Mouse (Mus musculus) layer of hippocampus, postnatal 25 days (tissue): ENCODE data around the gene Pramef6. TPM values are rescaled to one million over a fixed set of nuclear protein-coding genes. Genes with fewer than 3 reads are reported as not detected.
"Not testable (repeated sequence)": the region's sequence is repeated elsewhere in the genome, so short reads cannot be mapped to it uniquely, and the experiment has no call there.

Experiments
- DNase-seq, 2 experiments: peaks; one replicate each; pipeline ENCODE4 v3.0.0; 2022; ENCODE audit warnings: mixed read lengths in 2 of 2, low spot score in 1 of 2; ENCODE audit errors: extremely low spot score in 1 of 2
- total RNA-seq, 2 experiments: library from RNA; stranded (reverse); gene quantifications; 2 replicates each; pipeline ENCODE4 v1.2.3; 2021

Pramef6 gene
- not detected for total RNA-seq

- DNase-seq, result not testable (repeated sequence)
Observed at GRCm38 (mm10) chr4:143900280-143900679, at the start of gene Pramef6. Pramef6 (minus strand) TSS chr4:143900380.

- not testable (repeated sequence) for DNase-seq
Observed at GRCm38 (mm10) chr4:143894406-143894805, 5.8 kb downstream of the Pramef6 start.

- not testable (repeated sequence) for DNase-seq
Observed at GRCm38 (mm10) chr4:143882371-143882770, 17.8 kb downstream of the Pramef6 start.

GRCm38 (mm10) chr4:143846197-143846596 is 54.0 kb downstream of the Pramef6 start, which contains the start of gene Gm13103:
Gm13103 (plus strand) TSS chr4:143846497.
- DNase-seq, result not testable (repeated sequence)

Other genes starting within 250 kb of the Pramef6 start
- gene Gm13088, start 243.1 kb downstream of the Pramef6 start, total RNA-seq, result not detected
- not detected for gene Gm13089, start 197.7 kb downstream of the Pramef6 start, total RNA-seq
- gene Gm13078, start 180.9 kb downstream of the Pramef6 start, total RNA-seq, result not detected
- gene Gm13023, start 111.0 kb downstream of the Pramef6 start, total RNA-seq, result not detected
- not detected for gene Gm13084, start 84.3 kb downstream of the Pramef6 start, total RNA-seq
- gene Gm13103, start 53.9 kb downstream of the Pramef6 start, total RNA-seq, result not detected
- gene Pramef25, start 50.6 kb upstream of the Pramef6 start, total RNA-seq, result not detected
- not detected for gene Gm13101, start 66.6 kb upstream of the Pramef6 start, total RNA-seq
- not detected for gene Pramef17, start 94.0 kb upstream of the Pramef6 start, total RNA-seq
- gene Pramel4, start 158.7 kb upstream of the Pramef6 start, total RNA-seq, result not detected
- gene Gm13102, start 206.1 kb upstream of the Pramef6 start, total RNA-seq, result not detected